Mouse (Mus musculus) embryonic stem cell, embryonic (primary cell): Measurements from ENCODE around the gene Ube2m.

Experiments used
- CTCF ChIA-PET, 4 experiments: fragments of 300-600 bp in 2 of 4; fragments of 350-600 bp in 2 of 4; sonication (Branson Sonifier 250); formaldehyde crosslinking; loops; one replicate each; lab custom pipeline; 2022; ENCODE audit warnings: inconsistent platforms in 2 of 4; lab: Charles Lee
- POLR2A ChIA-PET, 4 experiments: fragments of 300-600 bp in 2 of 4; fragments of 350-600 bp in 2 of 4; sonication (Branson Sonifier 250); formaldehyde crosslinking; loops; one replicate each; lab custom pipeline; 2022; ENCODE audit warnings: antibody characterized with exemption in 4 of 4, inconsistent platforms in 1 of 4; lab: Charles Lee

The Ube2m gene

GRCm38 (mm10) chr7:13023928-13024731 is 13.9 kb downstream of the Ube2m start:
- CTCF ChIA-PET: interaction anchor here in 1 of 4 experiments (2.2 kb wide), 1 partner anchor 14 kb away, joined by 11 read pairs; the partner anchor contains the start of gene Zbtb45
- POLR2A ChIA-PET: interaction anchor here in 3 of 4 experiments (0.8 to 21.4 kb wide), 30 partner anchors 8 to 121 kb away, joined by 3 to 694 read pairs (median 10); partner anchors contain the start of genes Chmp2a (in 3 of the 3), Zbtb45 (in 3 of the 3), Rps5 (in 2 of the 3) and Ube2m (in 2 of the 3)

GRCm38 (mm10) chr7:13022773-13023535 is 15.1 kb downstream of the Ube2m start:
- ChIA-PET CTCF (interaction anchor here in 3 of 4 experiments (0.6 to 2.2 kb wide), 5 partner anchors 9 to 113 kb away, joined by 3 to 11 read pairs (median 7); partner anchors contain the start of gene Zbtb45 (in 2 of the 3)), POLR2A (interaction anchor here (0.6 to 4.7 kb wide), 45 partner anchors 8 to 443 kb away, joined by 3 to 110 read pairs (median 5); partner anchors contain the start of genes Zbtb45 (in 3 of the 4), Zfp446 (in 3 of the 4), Chmp2a (in 2 of the 4) and Rps5 (in 2 of the 4))

- ChIA-PET POLR2A (interaction anchor here (0.6 to 10.8 kb wide), 38 partner anchors 8 to 282 kb away, joined by 3 to 694 read pairs (median 12); partner anchors contain the start of genes Chmp2a (in 3 of the 4), Rps5 (in 3 of the 4), Ube2m (in 3 of the 4) and Zfp446 (in 3 of the 4)), CTCF (interaction anchor here in 3 of 4 experiments (0.6 to 1.0 kb wide), 5 partner anchors 28 to 1314 kb away, joined by 4 to 6 read pairs (median 5); no protein-coding TSS in a partner anchor)
These were observed 22.9 kb downstream of the Ube2m start for GRCm38 (mm10) chr7:13015217-13015616.

GRCm38 (mm10) chr7:13014275-13014839 is 23.7 kb downstream of the Ube2m start:
- CTCF ChIA-PET: interaction anchor here in 2 of 4 experiments (1.0 to 1.3 kb wide), 5 partner anchors 8 to 29 kb away, joined by 3 to 7 read pairs (median 5); no protein-coding TSS in a partner anchor
- POLR2A ChIA-PET: interaction anchor here (0.6 to 10.8 kb wide), 68 partner anchors 8 to 299 kb away, joined by 3 to 694 read pairs (median 5); partner anchors contain the start of genes Ube2m (in 4 of the 4), Chmp2a (in 3 of the 4), Rps5 (in 3 of the 4) and Zfp446 (in 3 of the 4)

GRCm38 (mm10) chr7:13013671-13014070 is 24.4 kb downstream of the Ube2m start:
- ChIA-PET CTCF (interaction anchor here in 2 of 4 experiments (0.6 to 1.3 kb wide), 5 partner anchors 8 to 235 kb away, joined by 3 to 7 read pairs (median 5); no protein-coding TSS in a partner anchor), POLR2A (interaction anchor here (0.7 to 10.8 kb wide), 62 partner anchors 8 to 300 kb away, joined by 3 to 694 read pairs (median 6); partner anchors contain the start of genes Chmp2a (in 3 of the 4), Rps5 (in 3 of the 4), Ube2m (in 3 of the 4) and Zfp446 (in 3 of the 4))

- ChIA-PET POLR2A (interaction anchor here (0.6 to 10.8 kb wide), 75 partner anchors 8 to 531 kb away, joined by 3 to 694 read pairs (median 5); partner anchors contain the start of genes Mzf1 (in 4 of the 4), Ube2m (in 4 of the 4), Chmp2a (in 3 of the 4) and Rps5 (in 3 of the 4)), CTCF (interaction anchor here (0.6 to 2.3 kb wide), 39 partner anchors 9 to 107 kb away, joined by 3 to 17 read pairs (median 4); partner anchors contain the start of genes Zfp446 (in 3 of the 4), Mzf1 (in 1 of the 4), Rps5 (in 1 of the 4) and Slc27a5 (in 1 of the 4))
These were observed 27.8 kb downstream of the Ube2m start, which contains the start of gene Zbtb45 for GRCm38 (mm10) chr7:13010005-13010908. Gene Zbtb45 (minus strand): TSS chr7:13010034.

- POLR2A ChIA-PET: interaction anchor here (0.5 to 10.8 kb wide), 70 partner anchors 8 to 531 kb away, joined by 3 to 694 read pairs (median 5); partner anchors contain the start of genes Mzf1 (in 4 of the 4), Ube2m (in 4 of the 4), Chmp2a (in 3 of the 4) and Rps5 (in 3 of the 4)
- CTCF ChIA-PET: interaction anchor here (0.5 to 2.3 kb wide), 39 partner anchors 10 to 447 kb away, joined by 3 to 17 read pairs (median 4); partner anchors contain the start of genes Zfp446 (in 3 of the 4), Mzf1 (in 1 of the 4), Slc27a5 (in 1 of the 4) and Zfp324 (in 1 of the 4)
These were observed 28.7 kb downstream of the Ube2m start for GRCm38 (mm10) chr7:13009143-13010004.

- ChIA-PET POLR2A (interaction anchor here (0.7 to 6.8 kb wide), 48 partner anchors 9 to 126 kb away, joined by 3 to 171 read pairs (median 8); partner anchors contain the start of genes Ube2m (in 3 of the 4), Zfp446 (in 3 of the 4), Chmp2a (in 2 of the 4) and Rps5 (in 2 of the 4)), CTCF (interaction anchor here in 2 of 4 experiments (0.7 to 3.3 kb wide), 9 partner anchors 11 to 98 kb away, joined by 3 to 15 read pairs (median 5); partner anchors contain the start of genes Zfp446 (in 2 of the 2), Rps5 (in 1 of the 2) and Slc27a5 (in 1 of the 2))
These were observed 30.6 kb downstream of the Ube2m start for GRCm38 (mm10) chr7:13007341-13008092.

- ChIA-PET POLR2A (interaction anchor here (0.8 to 6.8 kb wide), 78 partner anchors 8 to 172 kb away, joined by 3 to 171 read pairs (median 5); partner anchors contain the start of genes Chmp2a (in 3 of the 4), Rps5 (in 3 of the 4), Ube2m (in 3 of the 4) and Zfp446 (in 3 of the 4)), CTCF (interaction anchor here in 3 of 4 experiments (0.5 to 3.3 kb wide), 15 partner anchors 7 to 132 kb away, joined by 3 to 15 read pairs (median 5); partner anchors contain the start of genes Zfp446 (in 2 of the 3), Rps5 (in 1 of the 3) and Slc27a5 (in 1 of the 3))
These were observed 31.5 kb downstream of the Ube2m start for GRCm38 (mm10) chr7:13006531-13006930.

- ChIA-PET CTCF (interaction anchor here in 3 of 4 experiments (0.5 to 3.3 kb wide), 14 partner anchors 8 to 132 kb away, joined by 3 to 15 read pairs (median 5); partner anchors contain the start of genes Zfp446 (in 2 of the 3) and Slc27a5 (in 1 of the 3)), POLR2A (interaction anchor here (0.6 to 6.8 kb wide), 79 partner anchors 8 to 171 kb away, joined by 3 to 171 read pairs (median 5); partner anchors contain the start of genes Chmp2a (in 3 of the 4), Rps5 (in 3 of the 4), Ube2m (in 3 of the 4) and Zfp446 (in 3 of the 4))
These were observed 32.1 kb downstream of the Ube2m start for GRCm38 (mm10) chr7:13006011-13006410.

GRCm38 (mm10) chr7:13003380-13003779 is 34.7 kb downstream of the Ube2m start:
- CTCF ChIA-PET: interaction anchor here in 3 of 4 experiments (0.6 to 1.5 kb wide), 5 partner anchors 8 to 25 kb away, joined by 3 to 7 read pairs (median 3); partner anchors contain the start of gene Zfp446 (in 1 of the 3)

GRCm38 (mm10) chr7:13001584-13001983 is 36.5 kb downstream of the Ube2m start:
- ChIA-PET POLR2A (interaction anchor here in 2 of 4 experiments (0.8 to 2.5 kb wide), 12 partner anchors 9 to 80 kb away, joined by 3 to 11 read pairs (median 3); partner anchors contain the start of genes Rnf225 (in 1 of the 2), Rps5 (in 1 of the 2), Zbtb45 (in 1 of the 2) and Zfp324 (in 1 of the 2)), CTCF (interaction anchor here in 1 of 4 experiments (1.0 kb wide), 1 partner anchor 9 kb away, joined by 3 read pairs; no protein-coding TSS in a partner anchor)

More at GRCm38 (mm10) chr7:13003380-13003779, 34.7 kb downstream of the Ube2m start:
- POLR2A ChIA-PET: interaction anchor here in 2 of 4 experiments (0.7 to 6.8 kb wide), 10 partner anchors 10 to 99 kb away, joined by 3 to 171 read pairs (median 4); partner anchors contain the start of genes Rps5 (in 2 of the 2), Chmp2a (in 1 of the 2), Ube2m (in 1 of the 2) and Zfp446 (in 1 of the 2)
